Mouse (Mus musculus) erythroblast, adult 5-6 weeks (primary cell): ENCODE results near the gene Ebpl. TPM values are rescaled to one million over a fixed set of nuclear protein-coding genes. Genes with fewer than 3 reads are reported as not detected.

Experiments used
- ATAC-seq: replicated peaks from 2 replicates; pipeline ENCODE4 v1.8.0; 2016; ENCODE audit warnings: moderate number of reproducible peaks, mild to moderate bottlenecking, moderate TSS enrichment, inconsistent platforms; ENCODE audit not compliant: poor library complexity, low FRiP score, severe bottlenecking
- total RNA-seq, 2 experiments: library from RNA; stranded (forward) in 1 of 2; stranded (reverse) in 1 of 2; fragments of 150-400 nt in 1 of 2; fragments of 200-764, 138-1000 nt in 1 of 2; gene quantifications; 2 replicates each; pipeline versions ENCODE4 v1.2.3 to v1.2.4; 2015 to 2017; ENCODE audit warnings: low replicate concordance in 2 of 2

Gene Ebpl
- total RNA-seq (2015; ENCODE audit: low replicate concordance) (0.19 and 0.42 TPM in 2 replicates), total RNA-seq (2017; ENCODE audit: low replicate concordance) (0.09 and 1.1 TPM in 2 replicates)

- ATAC-seq, result peak; percentile 98
These were observed at the start of gene Ebpl for GRCm38 (mm10) chr14:61360131-61360980. Ebpl (minus strand) TSS chr14:61360439.

GRCm38 (mm10) chr14:61410020-61410419 is 49.8 kb upstream of the Ebpl start:
- ATAC-seq, result no peak

GRCm38 (mm10) chr14:61407055-61407454 is 46.8 kb upstream of the Ebpl start:
- no peak for ATAC-seq

GRCm38 (mm10) chr14:61405761-61406160 is 45.5 kb upstream of the Ebpl start:
- no peak for ATAC-seq

- no peak for ATAC-seq
These were observed 44.7 kb upstream of the Ebpl start for GRCm38 (mm10) chr14:61404941-61405340.

- ATAC-seq, result no peak
These were observed 34.5 kb upstream of the Ebpl start for GRCm38 (mm10) chr14:61394745-61395144.

- ATAC-seq, result no peak
These were observed 30.3 kb upstream of the Ebpl start for GRCm38 (mm10) chr14:61390586-61390985.

GRCm38 (mm10) chr14:61367290-61367689 is 7.1 kb upstream of the Ebpl start:
- ATAC-seq, result no peak

GRCm38 (mm10) chr14:61364656-61365055 is 4.4 kb upstream of the Ebpl start:
- no peak for ATAC-seq

GRCm38 (mm10) chr14:61363734-61364133 is 3.5 kb upstream of the Ebpl start:
- no peak for ATAC-seq

- no peak for ATAC-seq
These were observed 2.0 kb upstream of the Ebpl start for GRCm38 (mm10) chr14:61362268-61362667.

- ATAC-seq, result no peak
These were observed 807 bp upstream of the Ebpl start for GRCm38 (mm10) chr14:61360981-61361511.

GRCm38 (mm10) chr14:61354251-61355235 is 5.7 kb downstream of the Ebpl start:
- ATAC-seq, result no peak

- ATAC-seq, result no peak
These were observed 9.4 kb downstream of the Ebpl start for GRCm38 (mm10) chr14:61350808-61351207.

GRCm38 (mm10) chr14:61349876-61350275 is 10.4 kb downstream of the Ebpl start:
- ATAC-seq, result no peak

GRCm38 (mm10) chr14:61346827-61347698 is 13.2 kb downstream of the Ebpl start:
- ATAC-seq, result no peak

- no peak for ATAC-seq
These were observed 15.6 kb downstream of the Ebpl start for GRCm38 (mm10) chr14:61344590-61344989.

GRCm38 (mm10) chr14:61339381-61339780 is 20.9 kb downstream of the Ebpl start:
- no peak for ATAC-seq

- ATAC-seq, result peak; percentile 85
These were observed 29.2 kb downstream of the Ebpl start for GRCm38 (mm10) chr14:61330996-61331561.
